Mouse (Mus musculus): Measurements from ENCODE around the gene Ctbp2. TPM values are rescaled to one million over a fixed set of nuclear protein-coding genes. Genes with fewer than 3 reads are reported as not detected.

Gene Ctbp2
- polyA plus RNA-seq, 1 experiment from 2014 or later, result 45.6 TPM

GRCm38 (mm10) chr7:133121661-133122378, 2.3 kb downstream of the Ctbp2 start:
- peak overlapping the region; percentile 91 for H3K4me2 ChIP-seq (replicated peaks; ENCODE audit: low read depth, low read length)
- under 1% methylated on average over 50 of the region's 94 CpGs for WGBS
- DNase-seq (ENCODE audit: low spot score) (peak; percentile 62), ATAC-seq (peak; percentile 18; the same call in 1 of the 2 replicates)
- TF ChIP-seq CTCF (IDR thresholded peaks at IDR 0.05) (no peak; the same call in none of the 2 replicates), EP300 (IDR thresholded peaks at IDR 0.05) (no peak)
- H3K36me3 ChIP-seq (ENCODE audit: insufficient read depth, low read length), result no peaks in the 10 kb centered on the region
- no peaks in the 10 kb centered on the region for H3K9me3 ChIP-seq (ENCODE audit: low read length)
- peak overlapping the region; percentile 98 for H3K27ac ChIP-seq (ENCODE audit: low read length)
- peak overlapping the region; percentile 92 for H3K4me3 ChIP-seq (ENCODE audit: low read depth, low read length)
- peaks cover 14% of the 10 kb centered on the region for H3K4me1 ChIP-seq (ENCODE audit: insufficient read depth, low read depth, low read length)
- H3K27me3 ChIP-seq (replicated peaks; ENCODE audit: insufficient read depth, low read length), result no peaks in the 10 kb centered on the region
- peak overlapping the region; percentile 90 for H3K9ac ChIP-seq (replicated peaks; ENCODE audit: low read depth)

DNA sequence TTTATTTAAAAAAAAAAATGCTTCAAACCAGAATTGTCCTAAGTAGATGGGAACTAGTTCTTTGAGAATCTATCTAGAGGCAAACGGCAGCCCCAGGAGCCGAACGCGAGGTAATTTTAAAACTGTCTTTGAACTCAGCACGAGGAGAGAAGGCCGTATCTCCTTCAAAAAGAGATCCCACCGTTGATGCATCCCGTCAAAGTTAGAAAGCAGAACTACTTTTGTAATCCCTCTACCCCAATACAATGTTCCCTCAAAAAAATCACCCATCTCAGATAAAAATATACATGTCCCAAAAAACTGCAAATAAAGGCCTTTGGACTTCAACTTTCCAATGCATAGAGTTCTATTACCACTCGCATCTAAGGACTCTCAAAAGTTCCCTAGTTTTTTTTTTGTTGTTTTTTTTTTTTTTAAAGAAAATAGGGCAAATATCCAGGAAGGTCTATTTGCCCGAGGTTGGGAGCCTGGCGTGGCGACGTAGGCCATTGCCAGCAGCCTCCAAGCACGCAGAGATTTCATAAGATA, 3.0 kb downstream of the Ctbp2 start:
- H3K27me3 ChIP-seq (replicated peaks; ENCODE audit: insufficient read depth, low read length), result no peaks in the 10 kb centered on the region
- TF ChIP-seq CTCF (IDR thresholded peaks at IDR 0.05) (no peak), EP300 (IDR thresholded peaks at IDR 0.05) (no peak)
- WGBS, result 5% methylated on average over 14 of the region's 14 CpGs
- no peaks in the 10 kb centered on the region for H3K36me3 ChIP-seq (ENCODE audit: insufficient read depth, low read length)
- H3K9me3 ChIP-seq (ENCODE audit: low read length), result no peaks in the 10 kb centered on the region
- H3K4me3 ChIP-seq (ENCODE audit: low read depth, low read length), result peak overlapping the region; percentile 92
- H3K9ac ChIP-seq (replicated peaks; ENCODE audit: low read depth), result peak overlapping the region; percentile 90
- ATAC-seq (no peak), DNase-seq (ENCODE audit: low spot score) (no peak)
- peak overlapping the region; percentile 98 for H3K27ac ChIP-seq (ENCODE audit: low read length)
- H3K4me1 ChIP-seq (ENCODE audit: insufficient read depth, low read depth, low read length), result peaks cover 18% of the 10 kb centered on the region
- H3K4me2 ChIP-seq (replicated peaks; ENCODE audit: low read depth, low read length), result peak overlapping the region; percentile 91

DNA sequence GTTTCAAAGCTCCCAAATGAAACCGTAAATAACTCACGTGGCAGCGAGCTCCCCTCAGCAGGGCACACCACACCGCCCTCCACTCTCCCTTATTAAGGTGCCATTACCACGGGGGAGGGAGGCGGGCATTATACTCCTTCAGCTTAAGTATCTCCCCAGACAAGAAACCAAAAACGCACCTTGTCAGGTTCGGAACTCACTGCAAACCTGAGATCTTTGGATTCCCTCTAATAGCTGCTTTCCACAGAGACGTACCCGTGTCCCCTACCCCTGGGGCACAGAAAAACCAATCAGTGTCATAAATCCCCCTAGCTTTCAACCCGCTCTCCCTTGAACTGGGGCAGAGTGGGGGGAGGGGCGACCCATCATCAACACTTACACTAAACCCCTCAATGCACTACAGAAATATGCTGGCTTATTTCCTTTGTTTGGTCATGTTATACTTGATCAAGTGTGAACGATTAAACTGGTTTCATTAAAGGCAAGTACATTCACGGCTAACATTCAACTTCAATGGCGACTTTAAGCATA, 3.9 kb downstream of the Ctbp2 start:
- Histone ChIP-seq H3K27me3 (replicated peaks; ENCODE audit: insufficient read depth, low read length) (no peaks in the 10 kb centered on the region), H3K4me3 (ENCODE audit: low read depth, low read length) (no peak overlapping the region), H3K4me1 (ENCODE audit: insufficient read depth, low read depth, low read length) (peaks cover 24% of the 10 kb centered on the region), H3K36me3 (ENCODE audit: insufficient read depth, low read length) (no peaks in the 10 kb centered on the region), H3K9me3 (ENCODE audit: low read length) (no peaks in the 10 kb centered on the region), H3K4me2 (replicated peaks; ENCODE audit: low read depth, low read length) (peak overlapping the region; percentile 91), H3K9ac (replicated peaks; ENCODE audit: low read depth) (no peak overlapping the region), H3K27ac (ENCODE audit: low read length) (no peak overlapping the region)
- ATAC-seq (no peak), DNase-seq (ENCODE audit: low spot score) (no peak)
- WGBS, result 19% methylated on average over 15 of the region's 15 CpGs
- TF ChIP-seq EP300 (IDR thresholded peaks at IDR 0.05), result no peak
- no peak for TF ChIP-seq CTCF (IDR thresholded peaks at IDR 0.05)

GRCm38 (mm10) chr7:133117815-133118214, 6.3 kb downstream of the Ctbp2 start:
- Histone ChIP-seq H3K4me1 (ENCODE audit: insufficient read depth, low read depth, low read length) (peaks cover 38% of the 10 kb centered on the region), H3K9me3 (ENCODE audit: low read length) (no peaks in the 10 kb centered on the region), H3K9ac (replicated peaks; ENCODE audit: low read depth) (no peak overlapping the region), H3K4me2 (replicated peaks; ENCODE audit: low read depth, low read length) (no peak overlapping the region), H3K27ac (ENCODE audit: low read length) (no peak overlapping the region), H3K36me3 (ENCODE audit: insufficient read depth, low read length) (no peaks in the 10 kb centered on the region), H3K4me3 (ENCODE audit: low read depth, low read length) (no peak overlapping the region), H3K27me3 (replicated peaks; ENCODE audit: insufficient read depth, low read length) (no peaks in the 10 kb centered on the region)
- ATAC-seq (no peak), DNase-seq (ENCODE audit: low spot score) (no peak)
- no peak for TF ChIP-seq EP300 (IDR thresholded peaks at IDR 0.05)
- TF ChIP-seq CTCF (IDR thresholded peaks at IDR 0.05), result no peak
- 34% methylated on average over 2 of the region's 2 CpGs for WGBS

GRCm38 (mm10) chr7:133116542-133116941, 7.6 kb downstream of the Ctbp2 start:
- no peaks in the 10 kb centered on the region for H3K36me3 ChIP-seq (ENCODE audit: insufficient read depth, low read length)
- TF ChIP-seq EP300 (IDR thresholded peaks at IDR 0.05), result no peak
- no peak for TF ChIP-seq CTCF (IDR thresholded peaks at IDR 0.05)
- DNase-seq (ENCODE audit: low spot score) (no peak), ATAC-seq (no peak)
- H3K27me3 ChIP-seq (replicated peaks; ENCODE audit: insufficient read depth, low read length), result no peaks in the 10 kb centered on the region
- 0 out of 2 replicates have a peak overlapping the region, but pooled peaks have one; percentile 2 for H3K9ac ChIP-seq (replicated peaks; ENCODE audit: low read depth)
- H3K27ac ChIP-seq (ENCODE audit: low read length), result peak overlapping the region; percentile 17; the same call in 1 of the 2 replicates
- H3K4me2 ChIP-seq (replicated peaks; ENCODE audit: low read depth, low read length), result peak overlapping the region; percentile 49; the same call in 1 of the 2 replicates
- H3K9me3 ChIP-seq (ENCODE audit: low read length), result no peaks in the 10 kb centered on the region
- peaks cover 43% of the 10 kb centered on the region for H3K4me1 ChIP-seq (ENCODE audit: insufficient read depth, low read depth, low read length)
- H3K4me3 ChIP-seq (ENCODE audit: low read depth, low read length), result no peak overlapping the region

- Histone ChIP-seq H3K27me3 (replicated peaks; ENCODE audit: insufficient read depth, low read length) (no peaks in the 10 kb centered on the region), H3K36me3 (ENCODE audit: insufficient read depth, low read length) (no peaks in the 10 kb centered on the region), H3K4me2 (replicated peaks; ENCODE audit: low read depth, low read length) (peak overlapping the region; percentile 49), H3K9ac (replicated peaks; ENCODE audit: low read depth) (peak overlapping the region; percentile 2; the same call in 1 of the 2 replicates), H3K9me3 (ENCODE audit: low read length) (no peaks in the 10 kb centered on the region), H3K4me3 (ENCODE audit: low read depth, low read length) (peak overlapping the region; percentile 12), H3K4me1 (ENCODE audit: insufficient read depth, low read depth, low read length) (peaks cover 47% of the 10 kb centered on the region), H3K27ac (ENCODE audit: low read length) (peak overlapping the region; percentile 17)
- no peak for TF ChIP-seq CTCF (IDR thresholded peaks at IDR 0.05)
- no peak for TF ChIP-seq EP300 (IDR thresholded peaks at IDR 0.05)
- ATAC-seq, result peak; percentile 43
- 8% methylated on average over 15 of the region's 15 CpGs for WGBS
- DNase-seq (ENCODE audit: low spot score), result peak; percentile 77
Observed at GRCm38 (mm10) chr7:133115886-133116285, 8.3 kb downstream of the Ctbp2 start.
